Mouse (Mus musculus) liver, postnatal 0 days (tissue): ENCODE results near the gene Dab1. TPM values are rescaled to one million over a fixed set of nuclear protein-coding genes. Genes with fewer than 3 reads are reported as not detected.

ENCODE experiments used
- ATAC-seq: fragments of 200-750 bp; cut with Nextera tagmentation; 2 replicates; pipeline ENCODE4 v1.8.0; 2017; ENCODE audit warnings: mild to moderate bottlenecking, moderate library complexity
- DNase-seq: peaks from one replicate; pipeline ENCODE4 v3.0.0-alpha.2; 2016
- H3K27ac ChIP-seq: fragments of 300-500 bp; sonication (generic); 2 replicates; pipeline ENCODE4 v1.5.1; 2014; ENCODE audit warnings: antibody characterized with exemption, moderate library complexity, mild to moderate bottlenecking, low read depth
- H3K27me3 ChIP-seq: fragments of 300-500 bp; sonication (generic); 2 replicates; pipeline ENCODE4 v1.6.1; 2014; ENCODE audit warnings: low read length, control low read depth, mixed read lengths; ENCODE audit not compliant: insufficient read depth
- H3K36me3 ChIP-seq: fragments of 300-500 bp; sonication (generic); replicated peaks from 2 replicates; pipeline ENCODE4 v1.6.1; 2014; ENCODE audit warnings: mild to moderate bottlenecking, control low read depth, low read length, moderate library complexity, mixed read lengths; ENCODE audit not compliant: insufficient read depth
- H3K4me1 ChIP-seq: fragments of 300-500 bp; sonication (generic); 2 replicates; pipeline ENCODE4 v1.6.1; 2014; ENCODE audit warnings: antibody characterized with exemption, mild to moderate bottlenecking, control low read depth; ENCODE audit not compliant: insufficient read depth
- H3K4me2 ChIP-seq: fragments of 300-500 bp; sonication (generic); 2 replicates; pipeline ENCODE4 v1.6.1; 2014; ENCODE audit warnings: low read depth, mild to moderate bottlenecking, low read length, moderate library complexity, mixed read lengths
- H3K4me3 ChIP-seq: fragments of 300-500 bp; sonication (generic); 2 replicates; pipeline ENCODE4 v1.5.1; 2014; ENCODE audit warnings: low read depth, low read length
- H3K9ac ChIP-seq: fragments of 300-500 bp; sonication (generic); replicated peaks from 2 replicates; pipeline ENCODE4 v1.6.1; 2014; ENCODE audit warnings: mild to moderate bottlenecking, moderate library complexity
- H3K9me3 ChIP-seq: fragments of 300-500 bp; sonication (generic); 2 replicates; pipeline ENCODE4 v1.6.1; 2016; ENCODE audit warnings: mild to moderate bottlenecking, control low read depth, low read length, mixed read lengths
- CTCF ChIP-seq: sonication (generic); IDR thresholded peaks from 2 replicates; pipeline ENCODE4 v1.5.1; 2016; ENCODE audit warnings: antibody characterized with exemption, low read depth
- EP300 ChIP-seq: IDR thresholded peaks from 2 replicates; pipeline ENCODE4 v1.6.1; 2016; ENCODE audit warnings: antibody characterized with exemption, low read depth, mild to moderate bottlenecking
- WGBS: fragments of 180-500 bp; shearing (Covaris S2); extraction: QIAGEN DNeasy Blood & Tissue Kit; methylation state at CpG from one replicate; pipeline ENCODE4 v1.1.7; 2014; ENCODE audit not compliant: insufficient replicate concordance; 5-methylcytosine and 5-hydroxymethylcytosine counted together
- polyA plus RNA-seq: library from polyadenylated mRNA; unstranded; fragments of >200 nt; fragmentation: Nextera tagmentation; extraction: Ambion mirVana; gene quantifications from 2 replicates; pipeline ENCODE4 v1.2.1, GENCODE M21; 2015

The Dab1 gene
- polyA plus RNA-seq, 1 experiment from 2014 or later = 1.1 TPM

GRCm38 (mm10) chr4:104153637-104154036 is 534.5 kb downstream of the Dab1 start:
- DNase-seq = no peak
- no peak for ATAC-seq
- Histone ChIP-seq H3K4me1 (no peaks in the 10 kb centered on the region), H3K36me3 (no peaks in the 10 kb centered on the region), H3K27ac (no peak overlapping the region), H3K4me3 (no peak overlapping the region), H3K9me3 (no peaks in the 10 kb centered on the region), H3K4me2 (no peak overlapping the region), H3K27me3 (no peaks in the 10 kb centered on the region), H3K9ac (no peak overlapping the region)
- TF ChIP-seq EP300 (no peak), CTCF (no peak)

- no peak for DNase-seq
- WGBS = 80% methylated on average over 3 of the region's 3 CpGs
- Histone ChIP-seq H3K27me3 (no peaks in the 10 kb centered on the region), H3K4me2 (no peak overlapping the region), H3K9me3 (no peaks in the 10 kb centered on the region), H3K9ac (no peak overlapping the region), H3K4me1 (no peaks in the 10 kb centered on the region), H3K27ac (no peak overlapping the region), H3K36me3 (no peaks in the 10 kb centered on the region), H3K4me3 (no peak overlapping the region)
- TF ChIP-seq EP300 = no peak
- TF ChIP-seq CTCF = no peak
- no peak for ATAC-seq
Observed at GRCm38 (mm10) chr4:104178067-104178466, 558.9 kb downstream of the Dab1 start.

- no peaks in the 10 kb centered on the region for H3K4me1 ChIP-seq
- DNase-seq (no peak), ATAC-seq (no peak)
- H3K4me2 ChIP-seq = no peak overlapping the region
- no peak overlapping the region for H3K4me3 ChIP-seq
- 75% methylated on average over 4 of the region's 4 CpGs for WGBS
- no peaks in the 10 kb centered on the region for H3K36me3 ChIP-seq
- TF ChIP-seq CTCF (no peak), EP300 (no peak)
- no peaks in the 10 kb centered on the region for H3K9me3 ChIP-seq
- H3K9ac ChIP-seq = no peak overlapping the region
- no peak overlapping the region for H3K27ac ChIP-seq
- H3K27me3 ChIP-seq = no peaks in the 10 kb centered on the region
Observed at GRCm38 (mm10) chr4:104186311-104186710, 567.2 kb downstream of the Dab1 start.

- DNase-seq = no peak
- H3K4me1 ChIP-seq = no peaks in the 10 kb centered on the region
- H3K27me3 ChIP-seq = no peaks in the 10 kb centered on the region
- no peak for TF ChIP-seq CTCF
- no peak for TF ChIP-seq EP300
- H3K4me2 ChIP-seq = no peak overlapping the region
- no peaks in the 10 kb centered on the region for H3K36me3 ChIP-seq
- 83% methylated on average over 8 of the region's 8 CpGs for WGBS
- H3K27ac ChIP-seq = no peak overlapping the region
- no peaks in the 10 kb centered on the region for H3K9me3 ChIP-seq
- ATAC-seq = no peak
- no peak overlapping the region for H3K9ac ChIP-seq
- H3K4me3 ChIP-seq = no peak overlapping the region
Observed at GRCm38 (mm10) chr4:104198635-104199034, 579.5 kb downstream of the Dab1 start.

- no peak for TF ChIP-seq CTCF
- no peak for TF ChIP-seq EP300
- Histone ChIP-seq H3K9ac (no peak overlapping the region), H3K36me3 (no peaks in the 10 kb centered on the region), H3K4me1 (no peaks in the 10 kb centered on the region), H3K9me3 (no peaks in the 10 kb centered on the region), H3K27ac (no peak overlapping the region), H3K4me3 (no peak overlapping the region), H3K4me2 (no peak overlapping the region), H3K27me3 (no peaks in the 10 kb centered on the region)
- DNase-seq (no peak), ATAC-seq (no peak)
- WGBS = 69% methylated on average over 5 of the region's 5 CpGs
Observed at GRCm38 (mm10) chr4:104201686-104202085, 582.5 kb downstream of the Dab1 start.

- Histone ChIP-seq H3K36me3 (no peaks in the 10 kb centered on the region), H3K9ac (no peak overlapping the region), H3K4me2 (no peak overlapping the region), H3K4me3 (no peak overlapping the region), H3K27ac (no peak overlapping the region), H3K9me3 (no peaks in the 10 kb centered on the region), H3K4me1 (no peaks in the 10 kb centered on the region), H3K27me3 (no peaks in the 10 kb centered on the region)
- no peak for DNase-seq
- WGBS = 44% methylated on average over 6 of the region's 6 CpGs
- TF ChIP-seq EP300 (no peak), CTCF (no peak)
- no peak for ATAC-seq
Observed at GRCm38 (mm10) chr4:104204047-104204446, 584.9 kb downstream of the Dab1 start.

GRCm38 (mm10) chr4:104206639-104207038 is 587.5 kb downstream of the Dab1 start:
- H3K4me1 ChIP-seq = no peaks in the 10 kb centered on the region
- no peak overlapping the region for H3K4me3 ChIP-seq
- ATAC-seq (no peak), DNase-seq (no peak)
- no peaks in the 10 kb centered on the region for H3K9me3 ChIP-seq
- no peak overlapping the region for H3K27ac ChIP-seq
- H3K9ac ChIP-seq = no peak overlapping the region
- TF ChIP-seq CTCF (no peak), EP300 (no peak)
- H3K4me2 ChIP-seq = no peak overlapping the region
- no peaks in the 10 kb centered on the region for H3K27me3 ChIP-seq
- no peaks in the 10 kb centered on the region for H3K36me3 ChIP-seq
- WGBS = 56% methylated on average over 5 of the region's 5 CpGs
